Mouse (Mus musculus): ENCODE data around the gene Trio.

Trio gene

GRCm38 (mm10) chr15:28025447-28026166 lies at the start of gene Trio:
Trio (minus strand) TSS chr15:28025848.
- no peak for DNase-seq (ENCODE audit: low read depth)

GRCm38 (mm10) chr15:28074416-28074970 lies 48.8 kb upstream of the Trio start:
- DNase-seq (ENCODE audit: low read depth): no peak

GRCm38 (mm10) chr15:28071601-28072000 lies 46.0 kb upstream of the Trio start:
- no peak for DNase-seq (ENCODE audit: low read depth)

GRCm38 (mm10) chr15:28070771-28071419 lies 45.2 kb upstream of the Trio start:
- peak; percentile 3 for DNase-seq (ENCODE audit: low read depth)

- DNase-seq (ENCODE audit: low read depth): no peak
These were observed 44.6 kb upstream of the Trio start for GRCm38 (mm10) chr15:28070221-28070620.

- peak; percentile 2 for DNase-seq (ENCODE audit: low read depth)
These were observed 41.7 kb upstream of the Trio start for GRCm38 (mm10) chr15:28067373-28067772.

GRCm38 (mm10) chr15:28066468-28066867 lies 40.8 kb upstream of the Trio start:
- no peak for DNase-seq (ENCODE audit: low read depth)

GRCm38 (mm10) chr15:28065572-28065971 lies 39.9 kb upstream of the Trio start:
- no peak for DNase-seq (ENCODE audit: low read depth)

- no peak for DNase-seq (ENCODE audit: low read depth)
These were observed 39.1 kb upstream of the Trio start for GRCm38 (mm10) chr15:28064733-28065088.

- no peak for DNase-seq (ENCODE audit: low read depth)
These were observed 38.6 kb upstream of the Trio start for GRCm38 (mm10) chr15:28064081-28064732.

- DNase-seq (ENCODE audit: low read depth): no peak
These were observed 37.8 kb upstream of the Trio start for GRCm38 (mm10) chr15:28063466-28063865.

- DNase-seq (ENCODE audit: low read depth): no peak
These were observed 36.4 kb upstream of the Trio start for GRCm38 (mm10) chr15:28062016-28062415.

- DNase-seq (ENCODE audit: low read depth): no peak
These were observed 35.3 kb upstream of the Trio start for GRCm38 (mm10) chr15:28060977-28061376.

GRCm38 (mm10) chr15:28060423-28060822 lies 34.8 kb upstream of the Trio start:
- no peak for DNase-seq (ENCODE audit: low read depth)

- no peak for DNase-seq (ENCODE audit: low read depth)
These were observed 31.9 kb upstream of the Trio start for GRCm38 (mm10) chr15:28057545-28057944.

GRCm38 (mm10) chr15:28054731-28055130 lies 29.1 kb upstream of the Trio start:
- no peak for DNase-seq (ENCODE audit: low read depth)

- no peak for DNase-seq (ENCODE audit: low read depth)
These were observed 28.5 kb upstream of the Trio start for GRCm38 (mm10) chr15:28054111-28054510.

- DNase-seq (ENCODE audit: low read depth): no peak
These were observed 27.6 kb upstream of the Trio start for GRCm38 (mm10) chr15:28053226-28053625.

- no peak for DNase-seq (ENCODE audit: low read depth)
These were observed 26.2 kb upstream of the Trio start for GRCm38 (mm10) chr15:28051811-28052210.

GRCm38 (mm10) chr15:28051104-28051625 lies 25.5 kb upstream of the Trio start:
- no peak for DNase-seq (ENCODE audit: low read depth)

- DNase-seq (ENCODE audit: low read depth): no peak
These were observed 22.1 kb upstream of the Trio start for GRCm38 (mm10) chr15:28047711-28048110.

- DNase-seq (ENCODE audit: low read depth): no peak
These were observed 15.7 kb upstream of the Trio start for GRCm38 (mm10) chr15:28041158-28041865.

All from 416B (cell line).